Mouse (Mus musculus) hindbrain, embryonic 11.5 days (tissue): Measurements from ENCODE around the gene Cd3eap. TPM values are rescaled to one million over a fixed set of nuclear protein-coding genes. Genes with fewer than 3 reads are reported as not detected.

Source experiments
- microRNA counts: library from miRNA; unstranded; fragments of <30 nt; microRNA quantifications from one replicate; lab custom pipeline; 2015
- polyA plus RNA-seq: library from polyadenylated mRNA; unstranded; fragments of >200 nt; fragmentation: Nextera tagmentation; extraction: Ambion mirVana; gene quantifications from 2 replicates; pipeline ENCODE4 v1.2.1, GENCODE M21; 2014

Gene Cd3eap
- polyA plus RNA-seq, 1 experiment from 2014 or later, result 14.7 TPM

MicroRNAs within 50 kb of the gene (microRNA counts, 519-probe panel; counts per million panel counts)
- not detected for microRNA mmu-miR-343 (lab: Ali Mortazavi, UCI)

Other genes with a start within 250 kb of the Cd3eap start
- gene Gm4969, start 241.1 kb downstream of the Cd3eap start, polyA plus RNA-seq, result 1.0 and 1.4 TPM in 2 replicates
- 8.7 and 8.8 TPM in 2 replicates for gene Fbxo46, start 239.6 kb downstream of the Cd3eap start, polyA plus RNA-seq
- 11.7 and 12.0 TPM in 2 replicates for gene Qpctl, start 210.2 kb downstream of the Cd3eap start, polyA plus RNA-seq
- 143 and 149 TPM in 2 replicates for gene Snrpd2, start 209.8 kb downstream of the Cd3eap start, polyA plus RNA-seq
- gene Gipr, start 193.4 kb downstream of the Cd3eap start, polyA plus RNA-seq, result 0.89 and 1.7 TPM in 2 replicates
- gene Eml2, start 183.1 kb downstream of the Cd3eap start, polyA plus RNA-seq, result 1.4 and 2.0 TPM in 2 replicates
- 1.6 and 2.6 TPM in 2 replicates for gene Gpr4, start 146.9 kb downstream of the Cd3eap start, polyA plus RNA-seq
- gene Opa3, start 131.1 kb downstream of the Cd3eap start, polyA plus RNA-seq, result 42.2 and 42.4 TPM in 2 replicates
- gene Vasp, start 87.7 kb downstream of the Cd3eap start, polyA plus RNA-seq, result 29.2 and 50.2 TPM in 2 replicates
- 0.18 TPM in 1 of 2 replicates, not detected in the other for gene Ppm1n, start 79.4 kb downstream of the Cd3eap start, polyA plus RNA-seq
- 49.6 and 52.1 TPM in 2 replicates for gene Rtn2, start 76.9 kb downstream of the Cd3eap start, polyA plus RNA-seq
- gene Fosb, start 49.4 kb downstream of the Cd3eap start, polyA plus RNA-seq, result not detected in 2 replicates
- gene Ercc1, start 14.7 kb downstream of the Cd3eap start, polyA plus RNA-seq, result 108 and 112 TPM in 2 replicates
- 3.2 and 5.0 TPM in 2 replicates for gene Ppp1r13l, start 266 bp upstream of the Cd3eap start, polyA plus RNA-seq
- gene Ercc2, start 22.5 kb upstream of the Cd3eap start, polyA plus RNA-seq, result 7.7 and 8.7 TPM in 2 replicates
- gene Klc3, start 44.6 kb upstream of the Cd3eap start, polyA plus RNA-seq, result 2.3 TPM in 2 replicates
- gene Ckm, start 45.3 kb upstream of the Cd3eap start, polyA plus RNA-seq, result 0.13 TPM in 1 of 2 replicates, not detected in the other
- 11.5 and 13.3 TPM in 2 replicates for gene Mark4, start 99.3 kb upstream of the Cd3eap start, polyA plus RNA-seq
- gene Exoc3l2, start 103.8 kb upstream of the Cd3eap start, polyA plus RNA-seq, result 0.66 and 0.76 TPM in 2 replicates
- gene Bloc1s3, start 148.9 kb upstream of the Cd3eap start, polyA plus RNA-seq, result 2.4 and 2.5 TPM in 2 replicates
- 45.7 and 49.8 TPM in 2 replicates for gene Trappc6a, start 148.9 kb upstream of the Cd3eap start, polyA plus RNA-seq
- 0.10 and 0.17 TPM in 2 replicates for gene Nkpd1, start 158.4 kb upstream of the Cd3eap start, polyA plus RNA-seq
- gene Ppp1r37, start 203.6 kb upstream of the Cd3eap start, polyA plus RNA-seq, result 4.2 and 5.8 TPM in 2 replicates
- 0.22 and 0.38 TPM in 2 replicates for gene Zfp296, start 217.8 kb upstream of the Cd3eap start, polyA plus RNA-seq
- gene Gemin7, start 218.1 kb upstream of the Cd3eap start, polyA plus RNA-seq, result 161 and 173 TPM in 2 replicates
- 49.8 and 50.5 TPM in 2 replicates for gene Clasrp, start 245.0 kb upstream of the Cd3eap start, polyA plus RNA-seq